Mouse (Mus musculus) megakaryocyte, embryonic 14.5 days (primary cell): ENCODE measurements at regions not wholly inside any gene's neighbourhood (a gene's known extent, or its start where the extent isn't known, plus 50 kb on each side); places are given as distances from the start of the nearest gene placed in this dataset.

Experiments
- FLI1 ChIP-seq: IDR thresholded peaks from 2 replicates; pipeline ENCODE4 v1.6.1; 2012; ENCODE audit warnings: low read length, inconsistent platforms, mixed read lengths
- GATA1 ChIP-seq: IDR thresholded peaks from 3 replicates; pipeline ENCODE4 v1.6.1; 2012; ENCODE audit warnings: mixed read lengths, low read length, inconsistent platforms, borderline replicate concordance

GRCm38 (mm10) chr13:52139140-52139809 is 292.8 kb downstream of the Gadd45g start:
- TF ChIP-seq GATA1, result no peak
- no peak for TF ChIP-seq FLI1
